Mouse (Mus musculus): ENCODE measurements around the gene Gcdh.

The Gcdh gene

GRCm38 (mm10) chr8:84893709-84894134 is at the start of gene Gcdh:
Gene Gcdh, minus strand, starts transcription at chr8:84893921.
- DNase-seq (ENCODE audit: low spot score): peak; percentile 95

- no peak for DNase-seq (ENCODE audit: low spot score)
These were observed 44.1 kb upstream of the Gcdh start for GRCm38 (mm10) chr8:84937620-84938485.

- peak; percentile 89 for DNase-seq (ENCODE audit: low spot score)
These were observed 43.3 kb upstream of the Gcdh start, which contains the start of gene Mast1 for GRCm38 (mm10) chr8:84936962-84937546. Gene Mast1, minus strand, starts transcription at chr8:84937359.

GRCm38 (mm10) chr8:84936041-84936961 is 42.6 kb upstream of the Gcdh start:
- DNase-seq (ENCODE audit: low spot score): no peak

- no peak for DNase-seq (ENCODE audit: low spot score)
These were observed 41.8 kb upstream of the Gcdh start for GRCm38 (mm10) chr8:84935489-84935888.

- DNase-seq (ENCODE audit: low spot score): no peak
These were observed 41.1 kb upstream of the Gcdh start for GRCm38 (mm10) chr8:84934860-84935259.

- no peak for DNase-seq (ENCODE audit: low spot score)
These were observed 40.2 kb upstream of the Gcdh start for GRCm38 (mm10) chr8:84933767-84934559.

- DNase-seq (ENCODE audit: low spot score): no peak
These were observed 36.9 kb upstream of the Gcdh start for GRCm38 (mm10) chr8:84930582-84930981.

- DNase-seq (ENCODE audit: low spot score): peak; percentile 84
These were observed 35.0 kb upstream of the Gcdh start for GRCm38 (mm10) chr8:84928456-84929306.

- no peak for DNase-seq (ENCODE audit: low spot score)
These were observed 33.8 kb upstream of the Gcdh start for GRCm38 (mm10) chr8:84927513-84927912.

GRCm38 (mm10) chr8:84925557-84925956 is 31.8 kb upstream of the Gcdh start:
- no peak for DNase-seq (ENCODE audit: low spot score)

GRCm38 (mm10) chr8:84921596-84921995 is 27.9 kb upstream of the Gcdh start:
- peak; percentile 34 for DNase-seq (ENCODE audit: low spot score)

GRCm38 (mm10) chr8:84918646-84919045 is 24.9 kb upstream of the Gcdh start:
- no peak for DNase-seq (ENCODE audit: low spot score)

- no peak for DNase-seq (ENCODE audit: low spot score)
These were observed 24.1 kb upstream of the Gcdh start for GRCm38 (mm10) chr8:84917781-84918180.

GRCm38 (mm10) chr8:84915269-84915668 is 21.5 kb upstream of the Gcdh start:
- DNase-seq (ENCODE audit: low spot score): no peak

GRCm38 (mm10) chr8:84913960-84914359 is 20.2 kb upstream of the Gcdh start:
- peak; percentile 29 for DNase-seq (ENCODE audit: low spot score)

GRCm38 (mm10) chr8:84913502-84913900 is 19.8 kb upstream of the Gcdh start:
- DNase-seq (ENCODE audit: low spot score): no peak

- DNase-seq (ENCODE audit: low spot score): no peak
These were observed 19.3 kb upstream of the Gcdh start for GRCm38 (mm10) chr8:84912895-84913501.

GRCm38 (mm10) chr8:84912391-84912790 is 18.7 kb upstream of the Gcdh start:
- no peak for DNase-seq (ENCODE audit: low spot score)

GRCm38 (mm10) chr8:84911854-84912253 is 18.1 kb upstream of the Gcdh start:
- no peak for DNase-seq (ENCODE audit: low spot score)

Measured in MN1 (cell line).